Mouse (Mus musculus): Measurements from ENCODE around the gene Hhat. TPM values are rescaled to one million over a fixed set of nuclear protein-coding genes. Genes with fewer than 3 reads are reported as not detected.
A peak's percentile ranks its signal among the peaks of the same experiment; 100 is the strongest.

Hhat gene
- polyA plus RNA-seq, 1 experiment from 2014 or later, result 3.9 TPM

DNA sequence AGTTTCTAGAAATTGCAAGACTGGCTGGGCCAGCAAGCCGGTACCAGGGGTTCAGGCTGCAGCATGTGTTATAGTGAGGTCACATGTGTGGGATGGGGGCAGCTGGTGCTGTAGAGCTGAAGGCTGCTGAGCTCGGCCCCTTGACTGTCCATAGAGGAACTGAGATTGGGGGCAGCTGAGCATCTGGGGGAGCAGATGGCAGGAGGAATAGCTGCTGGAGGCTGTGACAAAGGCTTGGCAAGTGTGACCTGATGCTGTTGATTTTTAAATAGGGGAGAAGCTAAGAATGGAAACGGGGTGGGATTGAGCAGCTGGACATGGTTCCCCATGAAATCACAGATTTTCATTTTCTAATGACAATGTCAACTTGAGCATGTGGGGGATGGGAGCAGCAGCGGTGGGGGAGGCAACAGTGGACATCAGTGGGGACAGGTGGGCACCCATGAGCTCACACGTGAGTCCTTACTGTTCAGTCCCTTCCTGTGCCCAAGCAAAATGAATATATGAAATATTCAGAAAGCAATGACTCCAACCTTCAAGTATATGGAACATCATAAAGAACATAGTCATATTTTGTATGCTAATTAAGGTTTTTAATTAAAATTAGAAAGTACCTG lies 212.9 kb downstream of the Hhat start:
- Histone ChIP-seq H3K27ac (no peak overlapping the region), H3K9me3 (ENCODE audit: control insufficient read depth, low read length) (no peaks in the 10 kb centered on the region), H3K9ac (no peak overlapping the region), H3K4me2 (replicated peaks) (no peak overlapping the region), H3K4me3 (replicated peaks; ENCODE audit: low read length) (no peak overlapping the region), H3K27me3 (ENCODE audit: control insufficient read depth, insufficient read depth, low read length) (no peaks in the 10 kb centered on the region), H3K4me1 (replicated peaks; ENCODE audit: control insufficient read depth, insufficient read depth, low read length) (peaks cover 8% of the 10 kb centered on the region; the same call in 1 of the 2 replicates), H3K36me3 (replicated peaks; ENCODE audit: control insufficient read depth, insufficient read depth) (no peaks in the 10 kb centered on the region)
- no peak for DNase-seq (ENCODE audit: low spot score)
- WGBS, result 32% methylated on average over 5 of the region's 5 CpGs
- peak; percentile 64; the same call in 1 of the 2 replicates for ATAC-seq (ENCODE audit: low FRiP score)

DNA sequence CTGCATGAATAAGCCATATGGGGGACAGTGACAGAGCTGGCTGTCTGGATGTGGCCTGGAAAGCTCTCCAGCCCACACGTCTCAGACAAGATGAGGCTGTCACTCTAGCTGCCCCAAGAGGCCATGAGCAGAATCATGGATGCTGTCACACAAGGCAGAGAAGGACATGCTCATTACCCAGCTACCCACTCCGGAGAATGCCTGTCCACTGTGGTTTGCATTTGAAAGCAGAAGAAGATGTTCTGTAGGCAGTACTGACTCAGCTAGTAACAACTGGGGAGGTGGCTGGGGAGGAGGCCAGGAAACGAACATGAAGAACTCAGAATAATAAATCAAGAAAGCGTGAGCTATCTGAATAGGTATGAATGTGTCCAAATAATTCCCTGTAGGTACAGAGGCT lies 215.5 kb downstream of the Hhat start:
- H3K9me3 ChIP-seq (ENCODE audit: control insufficient read depth, low read length), result no peaks in the 10 kb centered on the region
- H3K36me3 ChIP-seq (replicated peaks; ENCODE audit: control insufficient read depth, insufficient read depth), result no peaks in the 10 kb centered on the region
- H3K27me3 ChIP-seq (ENCODE audit: control insufficient read depth, insufficient read depth, low read length), result no peaks in the 10 kb centered on the region
- H3K4me3 ChIP-seq (replicated peaks; ENCODE audit: low read length), result no peak overlapping the region
- H3K27ac ChIP-seq, result no peak overlapping the region
- no peak overlapping the region for H3K9ac ChIP-seq
- whole genome bisulfite sequencing, result 37% methylated on average over 4 of the region's 4 CpGs
- H3K4me1 ChIP-seq (replicated peaks; ENCODE audit: control insufficient read depth, insufficient read depth, low read length), result peaks cover 8% of the 10 kb centered on the region; the same call in 1 of the 2 replicates
- H3K4me2 ChIP-seq (replicated peaks), result no peak overlapping the region
- no peak for DNase-seq (ENCODE audit: low spot score)
- no peak for ATAC-seq (ENCODE audit: low FRiP score)

DNA sequence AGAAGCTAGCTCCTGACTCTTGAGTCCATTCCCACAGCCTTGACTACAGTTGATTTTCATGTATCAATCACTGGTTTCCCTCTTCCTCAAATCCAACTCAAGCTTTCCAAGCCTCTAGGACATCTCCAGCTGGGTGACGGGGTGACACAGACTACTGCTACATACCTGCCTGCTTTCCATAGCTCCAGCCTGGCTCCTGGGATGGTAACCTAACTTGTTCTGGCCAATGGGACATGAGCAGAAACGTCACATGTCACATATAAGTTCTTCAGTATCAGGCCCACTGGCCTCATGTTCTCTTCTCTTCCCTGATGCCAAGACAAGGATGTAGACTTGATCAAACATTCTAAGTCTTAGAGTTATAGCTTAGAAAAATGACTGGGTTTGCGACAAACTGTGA lies 220.5 kb downstream of the Hhat start:
- no peak overlapping the region for H3K9ac ChIP-seq
- H3K27me3 ChIP-seq (ENCODE audit: control insufficient read depth, insufficient read depth, low read length), result no peaks in the 10 kb centered on the region
- no peaks in the 10 kb centered on the region for H3K36me3 ChIP-seq (replicated peaks; ENCODE audit: control insufficient read depth, insufficient read depth)
- H3K4me3 ChIP-seq (replicated peaks; ENCODE audit: low read length), result no peak overlapping the region
- DNase-seq (ENCODE audit: low spot score), result no peak
- no peaks in the 10 kb centered on the region for H3K9me3 ChIP-seq (ENCODE audit: control insufficient read depth, low read length)
- ATAC-seq (ENCODE audit: low FRiP score), result no peak
- no peak overlapping the region for H3K27ac ChIP-seq
- no peak overlapping the region for H3K4me2 ChIP-seq (replicated peaks)
- 93% methylated on average over 3 of the region's 3 CpGs for WGBS
- H3K4me1 ChIP-seq (replicated peaks; ENCODE audit: control insufficient read depth, insufficient read depth, low read length), result 0 out of 2 replicates have a peak, but pooled peaks cover 8% of the 10 kb centered on the region

DNA sequence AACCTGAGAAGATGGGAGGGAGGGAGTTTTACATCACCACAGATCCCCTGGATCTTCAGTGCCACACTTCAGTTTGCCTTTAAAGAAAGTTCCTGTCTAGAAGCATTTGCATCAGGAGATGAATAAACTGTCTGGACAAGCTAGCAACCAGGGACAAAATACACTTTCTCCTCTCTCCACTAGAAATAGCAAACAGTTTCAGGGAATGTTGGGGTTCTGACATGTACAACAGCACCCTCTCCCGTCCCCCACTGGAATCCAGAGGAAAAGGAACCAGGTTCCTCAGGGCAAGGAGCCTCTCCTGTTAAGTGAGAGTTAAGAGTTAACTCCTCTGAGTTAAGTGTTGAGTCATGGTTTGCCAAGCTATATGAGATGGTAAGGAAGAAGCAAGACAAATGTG lies 224.2 kb downstream of the Hhat start:
- 44% methylated on average over 1 of the region's 1 CpGs for whole genome bisulfite sequencing
- Histone ChIP-seq H3K4me1 (replicated peaks; ENCODE audit: control insufficient read depth, insufficient read depth, low read length) (peaks cover 5% of the 10 kb centered on the region; the same call in 1 of the 2 replicates), H3K9me3 (ENCODE audit: control insufficient read depth, low read length) (no peaks in the 10 kb centered on the region), H3K4me3 (replicated peaks; ENCODE audit: low read length) (no peak overlapping the region), H3K27ac (no peak overlapping the region), H3K4me2 (replicated peaks) (no peak overlapping the region), H3K9ac (no peak overlapping the region), H3K36me3 (replicated peaks; ENCODE audit: control insufficient read depth, insufficient read depth) (no peaks in the 10 kb centered on the region), H3K27me3 (ENCODE audit: control insufficient read depth, insufficient read depth, low read length) (no peaks in the 10 kb centered on the region)
- ATAC-seq (ENCODE audit: low FRiP score) (no peak), DNase-seq (ENCODE audit: low spot score) (no peak)

DNA sequence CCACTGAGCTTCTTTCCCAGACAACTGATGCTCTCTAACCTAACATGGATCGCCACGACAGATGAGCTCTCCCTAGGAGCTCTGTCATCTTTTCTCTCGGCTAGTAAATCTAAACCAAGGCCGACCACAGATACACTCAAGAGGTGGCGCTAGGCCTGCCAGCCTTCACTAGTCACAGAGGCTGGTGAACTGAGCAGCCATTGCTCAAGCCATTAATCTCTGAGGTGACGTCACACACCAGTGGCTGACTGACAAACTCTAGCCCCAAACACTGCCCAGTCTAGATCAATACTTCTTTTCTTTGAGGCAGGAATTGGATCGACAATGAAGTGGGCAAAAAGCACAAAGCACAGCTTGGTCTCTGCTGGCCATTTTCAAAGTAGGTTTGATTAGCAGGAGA lies 226.1 kb downstream of the Hhat start:
- Histone ChIP-seq H3K4me3 (replicated peaks; ENCODE audit: low read length) (no peak overlapping the region), H3K4me2 (replicated peaks) (no peak overlapping the region), H3K9ac (no peak overlapping the region), H3K4me1 (replicated peaks; ENCODE audit: control insufficient read depth, insufficient read depth, low read length) (peaks cover 5% of the 10 kb centered on the region; the same call in 1 of the 2 replicates), H3K27me3 (ENCODE audit: control insufficient read depth, insufficient read depth, low read length) (no peaks in the 10 kb centered on the region), H3K27ac (no peak overlapping the region), H3K36me3 (replicated peaks; ENCODE audit: control insufficient read depth, insufficient read depth) (no peaks in the 10 kb centered on the region), H3K9me3 (ENCODE audit: control insufficient read depth, low read length) (no peaks in the 10 kb centered on the region)
- ATAC-seq (ENCODE audit: low FRiP score), result no peak
- DNase-seq (ENCODE audit: low spot score), result no peak
- WGBS, result 43% methylated on average over 7 of the region's 7 CpGs

DNA sequence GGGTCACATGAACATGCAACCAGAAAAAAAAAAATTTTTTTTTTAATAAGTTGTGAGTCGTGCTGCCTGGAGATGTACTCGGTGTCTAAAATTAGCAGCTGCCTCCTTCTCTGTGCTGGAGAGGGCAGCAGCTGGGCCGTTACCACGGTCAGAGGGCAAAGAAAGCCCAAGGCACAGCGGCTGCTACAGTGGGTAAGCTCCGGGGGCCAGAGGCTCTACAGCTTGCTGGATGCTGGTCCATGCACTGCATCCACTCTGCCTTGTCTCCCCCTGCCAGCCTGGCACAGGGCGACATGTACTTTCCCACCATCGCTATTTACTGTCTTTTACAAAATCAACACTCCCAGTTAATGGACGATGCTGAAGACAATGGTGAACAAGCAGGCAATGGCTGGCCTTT lies 226.9 kb downstream of the Hhat start:
- WGBS, result 40% methylated on average over 9 of the region's 9 CpGs
- ATAC-seq (ENCODE audit: low FRiP score) (no peak), DNase-seq (ENCODE audit: low spot score) (no peak)
- H3K27ac ChIP-seq, result no peak overlapping the region
- no peaks in the 10 kb centered on the region for H3K27me3 ChIP-seq (ENCODE audit: control insufficient read depth, insufficient read depth, low read length)
- H3K36me3 ChIP-seq (replicated peaks; ENCODE audit: control insufficient read depth, insufficient read depth), result no peaks in the 10 kb centered on the region
- H3K9ac ChIP-seq, result no peak overlapping the region
- H3K4me3 ChIP-seq (replicated peaks; ENCODE audit: low read length), result no peak overlapping the region
- no peak overlapping the region for H3K4me2 ChIP-seq (replicated peaks)
- H3K9me3 ChIP-seq (ENCODE audit: control insufficient read depth, low read length), result no peaks in the 10 kb centered on the region
- H3K4me1 ChIP-seq (replicated peaks; ENCODE audit: control insufficient read depth, insufficient read depth, low read length), result peaks cover 5% of the 10 kb centered on the region; the same call in 1 of the 2 replicates

DNA sequence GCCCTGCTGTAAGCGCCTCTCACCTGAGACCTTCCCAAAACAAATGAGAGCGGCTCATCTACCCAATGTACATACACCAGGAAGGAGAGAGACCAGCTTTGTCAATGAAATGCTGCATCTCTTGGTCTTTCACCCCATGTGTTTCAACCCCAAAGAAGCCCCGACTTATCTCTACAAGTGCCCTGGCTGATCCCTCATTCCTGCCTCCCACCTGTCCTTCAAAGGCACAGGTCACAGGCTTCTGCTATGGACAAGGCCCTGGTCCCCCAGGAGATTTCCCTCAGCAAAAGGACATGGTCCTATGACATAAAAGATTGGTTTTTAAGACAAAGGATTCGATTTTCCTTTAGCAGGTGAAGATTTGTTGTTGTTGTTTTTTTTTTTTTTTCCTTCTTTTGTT lies 227.3 kb downstream of the Hhat start:
- Histone ChIP-seq H3K9me3 (ENCODE audit: control insufficient read depth, low read length) (no peaks in the 10 kb centered on the region), H3K4me3 (replicated peaks; ENCODE audit: low read length) (no peak overlapping the region), H3K4me1 (replicated peaks; ENCODE audit: control insufficient read depth, insufficient read depth, low read length) (peaks cover 5% of the 10 kb centered on the region; the same call in 1 of the 2 replicates), H3K9ac (no peak overlapping the region; the same call in 1 of the 2 replicates), H3K27me3 (ENCODE audit: control insufficient read depth, insufficient read depth, low read length) (no peaks in the 10 kb centered on the region), H3K36me3 (replicated peaks; ENCODE audit: control insufficient read depth, insufficient read depth) (no peaks in the 10 kb centered on the region), H3K27ac (no peak overlapping the region), H3K4me2 (replicated peaks) (no peak overlapping the region)
- DNase-seq (ENCODE audit: low spot score) (no peak), ATAC-seq (ENCODE audit: low FRiP score) (no peak)
- WGBS, result 81% methylated on average over 4 of the region's 4 CpGs

DNA sequence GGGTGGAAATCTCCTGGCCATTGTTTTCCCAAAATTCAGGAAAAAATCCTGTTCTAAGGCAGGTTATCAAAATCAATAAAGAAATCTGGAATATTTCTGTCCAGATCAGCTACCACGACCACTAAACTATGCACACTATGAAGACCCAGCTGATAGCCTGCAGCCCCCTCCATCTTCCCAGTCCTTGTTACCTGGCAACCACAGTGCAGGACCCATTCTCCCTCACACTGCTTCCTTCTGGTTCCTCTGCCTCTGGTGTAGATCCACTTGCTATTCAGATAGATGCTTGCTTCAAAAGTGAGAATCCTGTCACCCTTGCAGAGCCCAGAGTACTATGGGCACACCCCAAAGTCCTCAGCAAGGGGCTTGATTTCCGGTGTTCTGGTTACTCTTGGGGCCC lies 228.9 kb downstream of the Hhat start:
- peaks cover 5% of the 10 kb centered on the region; the same call in 1 of the 2 replicates for H3K4me1 ChIP-seq (replicated peaks; ENCODE audit: control insufficient read depth, insufficient read depth, low read length)
- H3K27me3 ChIP-seq (ENCODE audit: control insufficient read depth, insufficient read depth, low read length), result no peaks in the 10 kb centered on the region
- H3K9me3 ChIP-seq (ENCODE audit: control insufficient read depth, low read length), result no peaks in the 10 kb centered on the region
- DNase-seq (ENCODE audit: low spot score), result no peak
- WGBS, result 70% methylated on average over 2 of the region's 2 CpGs
- no peaks in the 10 kb centered on the region for H3K36me3 ChIP-seq (replicated peaks; ENCODE audit: control insufficient read depth, insufficient read depth)
- no peak overlapping the region for H3K4me3 ChIP-seq (replicated peaks; ENCODE audit: low read length)
- H3K4me2 ChIP-seq (replicated peaks), result no peak overlapping the region
- H3K9ac ChIP-seq, result no peak overlapping the region
- no peak overlapping the region for H3K27ac ChIP-seq
- no peak for ATAC-seq (ENCODE audit: low FRiP score)

DNA sequence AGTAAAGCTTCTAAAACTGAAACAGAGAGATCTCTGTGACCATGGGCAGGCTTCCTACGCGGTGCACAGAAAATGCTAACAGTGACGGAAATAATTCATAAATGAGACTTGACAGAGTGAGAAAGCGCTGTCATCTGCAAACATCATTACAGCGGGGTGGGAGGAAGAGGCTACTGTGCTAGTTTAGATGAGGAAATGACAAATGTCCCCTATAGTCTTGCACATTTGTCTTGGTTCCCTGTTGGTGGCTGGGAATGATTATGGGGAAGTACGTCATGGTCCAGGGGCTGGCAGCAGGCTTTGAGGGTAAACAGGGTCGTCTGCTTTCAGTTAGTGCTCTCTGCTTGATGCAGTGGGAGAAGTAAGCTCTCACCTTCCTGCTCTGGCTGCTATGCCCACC lies 233.9 kb downstream of the Hhat start:
- H3K36me3 ChIP-seq (replicated peaks; ENCODE audit: control insufficient read depth, insufficient read depth), result no peaks in the 10 kb centered on the region
- no peak for DNase-seq (ENCODE audit: low spot score)
- H3K27me3 ChIP-seq (ENCODE audit: control insufficient read depth, insufficient read depth, low read length), result no peaks in the 10 kb centered on the region
- no peak overlapping the region for H3K9ac ChIP-seq
- WGBS, result 62% methylated on average over 7 of the region's 7 CpGs
- no peak for ATAC-seq (ENCODE audit: low FRiP score)
- H3K4me2 ChIP-seq (replicated peaks), result no peak overlapping the region
- no peaks in the 10 kb centered on the region for H3K4me1 ChIP-seq (replicated peaks; ENCODE audit: control insufficient read depth, insufficient read depth, low read length)
- no peaks in the 10 kb centered on the region for H3K9me3 ChIP-seq (ENCODE audit: control insufficient read depth, low read length)
- no peak overlapping the region for H3K27ac ChIP-seq
- no peak overlapping the region for H3K4me3 ChIP-seq (replicated peaks; ENCODE audit: low read length)

DNA sequence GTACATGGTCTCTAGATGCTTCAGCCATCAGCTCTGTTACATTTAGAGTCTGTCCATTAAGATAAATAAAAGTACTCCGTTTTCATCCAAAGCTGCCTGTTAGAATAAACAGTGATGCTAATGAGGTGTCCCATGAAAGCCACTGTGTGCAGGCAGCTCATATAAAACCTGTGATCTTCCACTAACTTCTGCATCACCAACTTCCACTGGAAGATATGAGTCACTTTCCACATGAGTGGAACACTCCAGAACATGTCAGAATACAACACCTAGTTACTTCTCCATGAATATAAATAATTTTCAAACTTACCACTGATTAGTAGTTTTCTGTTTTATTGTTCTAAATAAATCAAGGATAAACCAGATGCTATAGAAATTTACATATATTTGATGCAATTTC lies 234.6 kb downstream of the Hhat start:
- Histone ChIP-seq H3K4me1 (replicated peaks; ENCODE audit: control insufficient read depth, insufficient read depth, low read length) (no peaks in the 10 kb centered on the region), H3K4me3 (replicated peaks; ENCODE audit: low read length) (no peak overlapping the region), H3K9me3 (ENCODE audit: control insufficient read depth, low read length) (no peaks in the 10 kb centered on the region), H3K36me3 (replicated peaks; ENCODE audit: control insufficient read depth, insufficient read depth) (no peaks in the 10 kb centered on the region), H3K4me2 (replicated peaks) (no peak overlapping the region), H3K27me3 (ENCODE audit: control insufficient read depth, insufficient read depth, low read length) (no peaks in the 10 kb centered on the region), H3K27ac (no peak overlapping the region), H3K9ac (no peak overlapping the region)
- no peak for ATAC-seq (ENCODE audit: low FRiP score)
- WGBS, result 70% methylated on average over 1 of the region's 1 CpGs
- DNase-seq (ENCODE audit: low spot score), result no peak
